Mouse (Mus musculus): ENCODE data around the gene Clip3.

Gene Clip3

GRCm38 (mm10) chr7:30291215-30292131, at the start of gene Clip3:
TSS of gene Clip3 (plus strand) at chr7:30291728.
- peak; percentile 85 for DNase-seq (ENCODE audit: low spot score)

- DNase-seq (ENCODE audit: low spot score): no peak
These were observed 39.3 kb upstream of the Clip3 start for GRCm38 (mm10) chr7:30251956-30252954.

- DNase-seq (ENCODE audit: low spot score): no peak
These were observed 26.5 kb upstream of the Clip3 start for GRCm38 (mm10) chr7:30265041-30265440.

DNA sequence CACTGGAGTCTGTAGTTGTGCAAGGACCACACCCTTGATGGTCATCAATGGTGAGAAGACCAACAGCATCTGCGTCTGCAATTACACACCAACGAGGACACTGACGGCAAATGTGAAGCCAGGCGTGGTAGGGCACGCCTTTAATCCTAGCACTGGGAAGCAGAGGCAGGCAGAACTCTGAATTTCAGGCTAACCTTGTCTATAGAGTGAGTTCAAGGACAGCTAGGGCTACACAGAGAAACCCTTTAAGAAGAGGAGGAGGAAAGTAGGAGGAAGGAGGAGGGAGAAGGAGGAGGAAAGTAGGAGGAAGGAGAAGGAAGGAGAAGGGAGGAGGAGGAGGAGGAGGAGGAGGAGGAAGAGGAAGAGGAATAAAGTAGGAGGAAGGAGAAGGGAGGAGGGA, 26.0 kb upstream of the Clip3 start:
- DNase-seq (ENCODE audit: low spot score): no peak

DNA sequence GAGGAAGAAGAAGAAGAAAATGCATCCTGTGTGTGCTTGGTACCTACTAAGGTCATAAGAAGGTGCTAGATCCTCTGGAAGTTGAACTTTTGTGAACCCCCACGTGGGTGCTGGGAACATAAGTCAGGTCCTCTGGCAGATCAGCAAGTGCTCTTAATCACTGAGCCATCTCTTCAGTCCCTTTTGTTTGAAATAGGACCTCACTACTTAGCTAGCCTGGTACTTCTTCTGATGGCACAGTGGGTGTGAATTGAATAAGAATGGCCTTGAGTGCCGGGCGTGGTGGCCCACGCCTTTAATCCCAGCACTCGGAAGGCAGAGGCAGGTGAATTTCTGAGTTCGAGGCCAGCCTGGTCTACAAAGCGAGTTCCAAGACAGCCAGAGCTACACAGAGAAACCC, 25.6 kb upstream of the Clip3 start:
- no peak for DNase-seq (ENCODE audit: low spot score)

GRCm38 (mm10) chr7:30266780-30267179, 24.7 kb upstream of the Clip3 start:
- no peak for DNase-seq (ENCODE audit: low spot score)

DNA sequence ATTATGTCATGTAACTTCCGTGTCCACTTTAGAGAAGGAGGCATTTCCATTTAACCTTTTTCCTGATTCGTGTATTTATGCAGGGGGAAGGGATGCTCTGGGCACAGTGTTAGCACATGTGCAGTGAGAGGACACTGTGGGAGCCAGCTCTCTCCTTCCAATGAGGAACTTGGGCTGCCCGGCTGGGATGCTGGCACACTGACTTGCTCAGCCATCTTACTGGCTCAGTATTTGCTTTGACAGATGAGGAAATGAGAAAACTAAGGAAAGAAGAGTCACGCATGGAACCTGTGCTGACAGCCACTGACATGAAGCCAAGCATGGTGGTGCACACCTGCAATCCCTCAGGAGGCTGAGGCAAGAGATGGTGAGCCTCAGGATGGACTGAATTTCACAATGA, 21.9 kb upstream of the Clip3 start:
- DNase-seq (ENCODE audit: low spot score): no peak

GRCm38 (mm10) chr7:30274383-30274782, 17.1 kb upstream of the Clip3 start:
- DNase-seq (ENCODE audit: low spot score): no peak

DNA sequence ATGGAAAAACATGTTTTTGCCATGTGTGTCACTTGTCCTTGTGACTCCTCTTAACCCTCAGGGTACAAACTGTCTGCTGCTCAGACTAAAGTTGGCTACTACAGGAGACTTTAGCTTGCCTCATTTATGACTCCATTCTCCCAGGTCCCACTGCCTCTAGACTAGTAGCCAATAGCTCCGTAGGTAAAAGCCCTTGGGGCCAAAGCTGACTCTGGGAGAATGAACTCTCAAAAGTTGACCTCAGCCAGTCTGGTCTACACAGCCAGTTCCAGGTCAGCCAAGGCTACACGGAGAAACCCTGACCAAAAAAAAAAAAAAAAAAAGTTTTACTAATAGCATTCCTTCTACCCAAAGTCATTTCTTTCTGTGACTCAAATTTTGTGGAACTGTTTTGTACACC, 12.6 kb upstream of the Clip3 start:
- no peak for DNase-seq (ENCODE audit: low spot score)

DNA sequence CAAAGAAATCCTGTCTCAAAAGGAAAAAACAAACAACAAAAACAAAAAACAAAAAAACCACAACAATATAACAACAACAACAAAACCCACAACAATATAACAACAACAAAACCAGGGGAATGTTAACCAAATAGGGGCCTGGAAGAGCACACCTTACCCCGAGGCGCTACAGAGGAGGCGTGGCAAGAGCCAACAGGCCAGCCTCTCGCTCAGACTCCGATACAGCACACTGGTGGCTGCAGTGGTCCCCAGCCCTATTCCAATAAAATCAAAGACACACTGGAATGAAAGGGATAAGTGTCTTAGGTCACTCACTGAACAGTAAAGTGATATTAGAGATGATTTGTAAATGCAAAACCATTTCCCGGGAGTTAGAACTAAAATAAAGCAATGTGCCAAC, 12.0 kb upstream of the Clip3 start:
- no peak for DNase-seq (ENCODE audit: low spot score)

DNA sequence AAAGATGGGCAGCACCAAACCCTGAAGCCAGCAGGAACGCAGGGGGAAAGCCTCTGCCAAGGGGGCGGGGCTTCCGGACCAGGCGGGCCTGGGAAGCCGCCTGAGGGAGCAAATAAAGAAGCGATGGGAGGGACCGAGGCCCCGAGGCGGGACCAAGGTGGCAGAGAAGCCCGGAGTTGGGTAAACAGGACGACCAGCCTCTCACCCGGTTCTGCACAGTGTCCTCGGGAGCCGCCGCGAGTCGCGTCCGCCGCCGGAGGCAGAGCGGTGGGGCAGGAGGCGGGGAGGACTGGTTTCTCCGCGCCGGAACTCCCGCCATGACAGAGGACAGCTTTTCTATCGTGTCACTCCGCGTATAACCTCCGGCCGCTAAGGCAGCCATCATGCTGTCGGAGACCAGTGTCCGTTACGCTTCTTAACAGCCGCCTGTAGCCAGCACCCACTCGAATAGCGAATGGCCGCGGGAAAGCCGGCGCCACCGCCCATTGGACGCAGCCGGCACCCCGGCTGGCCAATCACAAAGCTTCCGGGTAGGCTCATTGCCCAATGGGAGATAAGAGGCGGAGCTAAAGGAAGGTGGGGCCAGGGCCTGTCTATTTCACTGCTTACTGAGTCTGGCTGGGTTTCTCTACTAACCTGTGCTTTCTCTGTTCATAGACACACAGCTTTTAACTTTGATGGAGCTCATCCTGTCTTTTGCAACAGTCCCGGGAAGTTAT, 11.4 kb upstream of the Clip3 start, which contains the start of the genes Thap8 and Wdr62:
Gene Thap8, plus strand, starts transcription at position 144 of the 719 bp plus-strand sequence.
Gene Wdr62, minus strand, starts transcription at position 469 of the 719 bp plus-strand sequence.
- peak; percentile 81 for DNase-seq (ENCODE audit: low spot score)

DNA sequence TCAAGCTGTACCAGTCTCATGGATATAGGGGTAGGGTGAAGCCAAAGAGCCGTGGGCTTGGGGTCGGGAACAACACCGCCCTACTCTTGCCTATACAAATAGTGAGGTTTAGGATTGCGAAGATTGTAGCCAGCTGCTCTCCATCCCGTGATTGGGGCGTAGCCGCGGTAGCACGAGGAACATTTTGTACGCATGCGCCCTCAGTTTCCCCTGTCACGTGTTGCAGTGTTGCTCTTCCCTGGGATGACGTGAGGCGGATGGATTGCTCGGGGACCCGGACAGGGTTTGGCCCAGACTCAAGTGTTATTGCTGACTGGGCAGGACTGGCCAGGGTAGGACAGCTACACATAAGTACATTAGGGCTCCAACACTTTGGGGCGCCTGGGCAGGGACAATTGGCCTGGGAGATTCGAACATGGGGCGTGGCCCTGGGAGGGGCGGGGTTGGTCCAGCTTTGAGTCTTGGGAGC, 10.8 kb upstream of the Clip3 start:
- DNase-seq (ENCODE audit: low spot score): peak; percentile 89

GRCm38 (mm10) chr7:30281522-30281921, 10.0 kb upstream of the Clip3 start:
- no peak for DNase-seq (ENCODE audit: low spot score)

- no peak for DNase-seq (ENCODE audit: low spot score)
These were observed 8.8 kb upstream of the Clip3 start for GRCm38 (mm10) chr7:30282740-30283139.

DNA sequence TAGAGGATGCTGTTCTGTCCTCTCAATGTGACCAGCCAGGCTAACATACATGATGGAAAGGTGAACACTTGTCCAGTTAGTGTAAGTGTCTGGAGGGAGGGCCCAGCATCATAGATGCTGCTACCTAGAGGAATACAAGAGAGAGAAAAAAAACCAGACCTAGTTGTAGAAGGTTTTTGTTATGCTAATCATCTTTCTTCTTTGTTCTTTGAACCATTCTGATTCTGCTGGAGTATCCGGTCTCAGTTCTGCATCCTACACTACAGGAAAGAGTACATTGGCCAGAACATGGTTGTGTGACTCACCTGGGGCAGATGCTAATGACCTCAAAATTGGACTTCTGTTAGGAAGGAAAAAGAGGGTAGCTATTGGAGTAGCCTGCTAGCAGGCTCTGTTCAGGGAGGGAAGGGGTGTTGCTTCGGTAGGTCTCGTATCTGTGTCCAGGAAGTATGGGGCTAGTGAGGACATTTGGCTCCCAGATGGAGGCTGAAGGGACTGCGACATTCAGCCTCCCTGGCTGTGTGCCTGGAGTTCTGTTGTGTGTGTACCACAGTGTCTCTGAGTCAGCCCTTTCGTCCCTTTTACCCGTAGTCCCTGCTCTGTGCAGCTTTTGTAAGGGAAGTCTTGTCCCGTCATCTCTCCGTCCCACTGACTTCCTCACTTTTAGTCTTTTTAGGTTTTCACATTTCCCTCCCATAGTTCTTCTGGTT, 4.7 kb upstream of the Clip3 start:
- no peak for DNase-seq (ENCODE audit: low spot score)

DNA sequence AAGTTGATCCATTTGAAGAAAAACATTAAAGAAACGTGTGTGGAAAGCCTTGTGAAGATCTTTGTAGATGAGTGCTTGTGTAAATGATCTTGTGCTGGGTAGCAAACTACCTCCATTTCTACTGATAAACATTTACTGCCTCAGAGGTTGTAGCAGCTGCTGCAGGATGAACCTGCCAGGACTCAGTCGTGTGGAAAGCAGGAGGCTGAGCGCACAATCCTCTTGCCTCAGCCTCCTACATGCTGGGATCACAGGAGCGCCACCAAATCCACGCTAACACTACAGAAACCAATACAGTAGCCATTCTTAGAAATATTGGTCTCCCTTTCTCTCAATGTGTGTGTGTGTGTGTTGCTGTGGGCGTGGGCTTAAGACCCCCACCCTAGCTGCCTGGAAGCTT, 3.5 kb upstream of the Clip3 start:
- DNase-seq (ENCODE audit: low spot score): no peak

DNA sequence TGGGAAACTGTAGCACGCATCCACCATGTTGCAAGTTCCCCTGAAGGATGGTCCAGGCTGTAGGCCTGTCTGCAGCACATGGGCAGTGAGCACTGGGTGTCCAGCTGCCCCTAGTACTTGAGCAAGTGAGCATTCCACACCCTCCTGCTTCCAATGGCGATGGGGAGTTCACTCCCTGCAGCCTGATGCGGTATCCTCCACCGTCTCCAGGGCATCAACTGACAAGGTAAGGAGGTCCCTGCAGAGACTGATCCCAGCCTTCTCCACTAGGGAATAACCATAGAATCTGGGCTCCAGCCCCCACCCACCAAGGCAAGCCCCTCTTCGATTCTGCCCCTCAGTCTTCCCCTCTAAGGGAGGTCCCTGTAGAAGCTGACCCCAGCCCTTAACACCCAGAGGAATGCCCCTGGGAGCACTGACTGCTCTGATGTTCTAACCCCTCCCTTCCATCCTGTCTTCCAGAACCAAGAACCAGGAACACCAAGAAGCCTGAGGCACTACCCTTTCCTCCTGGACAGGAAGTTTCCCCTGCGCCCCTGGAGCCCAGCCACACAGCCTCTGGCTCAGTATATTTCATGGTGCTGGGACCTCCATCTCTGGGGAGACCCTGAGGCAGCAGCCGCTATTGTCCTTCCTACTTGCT, 2.3 kb upstream of the Clip3 start:
- no peak for DNase-seq (ENCODE audit: low spot score)

DNA sequence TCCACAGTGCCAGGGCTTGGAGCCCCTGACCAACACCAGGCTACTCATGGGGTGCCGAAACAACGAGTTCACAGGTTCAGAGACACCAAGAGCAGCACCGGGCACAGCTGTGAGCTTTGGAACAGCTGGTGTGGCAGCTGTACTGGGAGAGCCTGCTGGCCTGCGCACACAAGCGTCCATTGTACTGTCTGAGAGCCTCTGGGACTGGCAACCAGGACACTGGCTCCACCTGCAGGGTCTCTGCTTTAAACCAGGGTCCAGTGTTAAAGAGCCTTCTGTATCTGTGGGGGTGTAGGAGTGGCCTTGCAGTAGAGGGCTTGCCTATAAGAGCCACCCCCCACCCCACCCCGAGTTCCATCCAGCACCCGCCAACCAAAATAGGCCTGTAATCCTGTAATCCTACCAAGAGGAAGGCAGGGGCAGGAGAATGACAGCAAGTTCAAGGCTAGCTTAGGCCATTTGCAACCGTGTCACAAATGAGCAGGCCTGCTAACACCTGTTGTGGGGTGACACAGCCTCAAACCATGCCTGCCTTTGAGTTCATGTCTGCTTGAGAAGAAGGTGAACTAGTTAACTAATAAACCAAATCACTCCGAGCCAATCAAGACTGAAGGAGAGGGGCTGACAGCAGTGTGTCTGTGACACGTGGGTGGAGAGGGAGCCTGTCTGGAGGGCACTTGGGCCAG, 1.7 kb upstream of the Clip3 start:
- DNase-seq (ENCODE audit: low spot score): no peak

DNA sequence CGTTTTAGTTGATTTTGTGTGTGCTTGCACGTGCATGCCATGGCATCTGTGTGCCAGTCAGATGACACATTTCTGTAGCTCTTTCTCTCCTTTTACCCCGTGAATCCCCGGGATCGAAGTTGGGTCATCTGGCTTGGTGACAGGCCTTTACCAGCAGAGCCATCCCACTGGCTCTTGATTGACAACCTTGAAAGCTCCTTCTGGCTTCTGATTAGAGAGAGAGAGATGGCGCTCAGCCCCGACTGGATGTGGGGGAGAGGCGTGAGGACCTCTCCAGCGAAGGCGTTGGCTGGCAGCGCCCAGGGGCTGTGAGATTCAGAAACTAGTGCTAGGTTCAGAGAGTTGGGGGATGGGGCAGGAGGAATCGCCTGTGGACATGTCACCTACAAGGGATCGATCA, 2.3 kb downstream of the Clip3 start:
- DNase-seq (ENCODE audit: low spot score): no peak

GRCm38 (mm10) chr7:30294296-30294695, 2.8 kb downstream of the Clip3 start:
- no peak for DNase-seq (ENCODE audit: low spot score)

Measured in left cerebral cortex, adult 11 months (tissue).